Mouse (Mus musculus) liver, embryonic 13.5 days (tissue): ENCODE results near the gene Vmn1r197. TPM values are rescaled to one million over a fixed set of nuclear protein-coding genes. Genes with fewer than 3 reads are reported as not detected.
"Not testable (repeated sequence)": the region's sequence is repeated elsewhere in the genome, so short reads cannot be mapped to it uniquely, and the experiment has no call there.

ENCODE experiments used
- ATAC-seq: fragments of 200-750 bp; cut with Nextera tagmentation; 2 replicates; pipeline ENCODE4 v1.8.0; 2017; ENCODE audit warnings: low read depth, mild to moderate bottlenecking, moderate number of reproducible peaks, moderate library complexity
- DNase-seq: peaks from one replicate; pipeline ENCODE4 v3.0.0; 2022
- H3K27ac ChIP-seq: fragments of 300-500 bp; sonication (generic); 2 replicates; pipeline ENCODE4 v1.5.1; 2015; ENCODE audit warnings: moderate library complexity, mild to moderate bottlenecking, inconsistent platforms
- H3K27me3 ChIP-seq: fragments of 300-500 bp; sonication (generic); 2 replicates; pipeline ENCODE4 v1.6.1; 2015; ENCODE audit warnings: mild to moderate bottlenecking, inconsistent platforms
- H3K36me3 ChIP-seq: fragments of 300-500 bp; sonication (generic); 2 replicates; pipeline ENCODE4 v1.6.1; 2015; ENCODE audit warnings: mild to moderate bottlenecking, inconsistent platforms
- H3K4me1 ChIP-seq: fragments of 300-500 bp; sonication (generic); replicated peaks from 2 replicates; pipeline ENCODE4 v1.6.1; 2015; ENCODE audit warnings: inconsistent platforms
- H3K4me2 ChIP-seq: fragments of 300-500 bp; sonication (generic); 2 replicates; pipeline ENCODE4 v1.6.1; 2015; ENCODE audit warnings: inconsistent platforms, mild to moderate bottlenecking, moderate library complexity
- H3K4me3 ChIP-seq: fragments of 300-500 bp; sonication (generic); replicated peaks from 2 replicates; pipeline ENCODE4 v1.5.1; 2015; ENCODE audit warnings: mild to moderate bottlenecking, inconsistent platforms
- H3K9ac ChIP-seq: fragments of 300-500 bp; sonication (generic); 2 replicates; pipeline ENCODE4 v1.6.1; 2015; ENCODE audit warnings: mild to moderate bottlenecking, inconsistent platforms
- H3K9me3 ChIP-seq: fragments of 300-500 bp; sonication (generic); replicated peaks from 2 replicates; pipeline ENCODE4 v1.6.1; 2016; ENCODE audit warnings: inconsistent platforms
- WGBS: fragments of 180-500 bp; shearing (Covaris S2); methylation state at CpG from one replicate; pipeline ENCODE4 v1.1.7; 2015; ENCODE audit not compliant: insufficient replicate concordance; 5-methylcytosine and 5-hydroxymethylcytosine counted together
- polyA plus RNA-seq: library from polyadenylated mRNA; unstranded; fragments of >200 nt; fragmentation: Nextera tagmentation; extraction: Ambion mirVana; gene quantifications from 2 replicates; pipeline ENCODE4 v1.2.1, GENCODE M21; 2015

Gene Vmn1r197
- polyA plus RNA-seq, 1 experiment from 2014 or later, result not detected

DNA sequence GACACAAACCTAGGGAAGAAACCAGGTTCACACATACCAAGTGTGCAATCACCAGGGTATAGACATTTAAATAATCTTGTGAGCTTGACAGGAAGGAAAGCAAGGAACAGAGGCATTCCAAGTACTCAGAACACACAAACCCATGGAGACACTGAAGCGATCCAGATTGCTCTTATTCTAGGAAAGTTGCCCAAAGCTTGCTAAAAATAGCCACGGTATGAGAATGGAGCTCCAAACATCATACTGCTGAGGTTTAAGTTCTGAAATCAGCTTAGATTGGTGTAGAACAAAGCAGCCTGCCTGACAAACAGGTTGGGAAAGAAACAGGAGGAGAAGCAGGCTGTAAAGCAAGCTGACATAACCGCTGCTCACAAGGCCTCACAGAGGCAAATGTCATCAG lies 56.7 kb downstream of the Vmn1r197 start:
- not testable (repeated sequence) for H3K4me3 ChIP-seq, H3K36me3 ChIP-seq, ATAC-seq, DNase-seq, H3K27ac ChIP-seq, H3K27me3 ChIP-seq, H3K9ac ChIP-seq, H3K4me2 ChIP-seq, H3K4me1 ChIP-seq, H3K9me3 ChIP-seq
- WGBS, result 50% methylated on average over 3 of the region's 3 CpGs

Other genes starting within 250 kb of the Vmn1r197 start
- gene Vmn1r188, start 240.1 kb upstream of the Vmn1r197 start, polyA plus RNA-seq, result not detected in 2 replicates
- gene Vmn1r189, start 218.8 kb upstream of the Vmn1r197 start, polyA plus RNA-seq, result not detected in 2 replicates
- not detected in 2 replicates for gene Vmn1r191, start 140.6 kb upstream of the Vmn1r197 start, polyA plus RNA-seq
- gene Vmn1r192, start 133.4 kb upstream of the Vmn1r197 start, polyA plus RNA-seq, result not detected in 2 replicates
- gene Vmn1r193, start 101.4 kb upstream of the Vmn1r197 start, polyA plus RNA-seq, result not detected in 2 replicates
- not detected in 2 replicates for gene Vmn1r194, start 80.4 kb upstream of the Vmn1r197 start, polyA plus RNA-seq
- not detected in 2 replicates for gene Vmn1r195, start 54.1 kb upstream of the Vmn1r197 start, polyA plus RNA-seq
- not detected in 2 replicates for gene Vmn1r196, start 34.7 kb upstream of the Vmn1r197 start, polyA plus RNA-seq
- not detected in 2 replicates for gene Vmn1r198, start 25.8 kb downstream of the Vmn1r197 start, polyA plus RNA-seq
- gene Vmn1r199, start 55.2 kb downstream of the Vmn1r197 start, polyA plus RNA-seq, result not detected in 2 replicates
- not detected in 2 replicates for gene Vmn1r200, start 65.8 kb downstream of the Vmn1r197 start, polyA plus RNA-seq
- gene Vmn1r201, start 147.3 kb downstream of the Vmn1r197 start, polyA plus RNA-seq, result not detected in 2 replicates
- gene Vmn1r202, start 180.8 kb downstream of the Vmn1r197 start, polyA plus RNA-seq, result not detected in 2 replicates
- not detected in 2 replicates for gene Vmn1r203, start 193.5 kb downstream of the Vmn1r197 start, polyA plus RNA-seq
- gene Vmn1r204, start 228.6 kb downstream of the Vmn1r197 start, polyA plus RNA-seq, result not detected in 2 replicates